Mouse (Mus musculus): ENCODE measurements around the gene Il15ra. TPM values are rescaled to one million over a fixed set of nuclear protein-coding genes. Genes with fewer than 3 reads are reported as not detected.
"Not testable (repeated sequence)": the region's sequence is repeated elsewhere in the genome, so short reads cannot be mapped to it uniquely, and the experiment has no call there.

Il15ra gene
- polyA plus RNA-seq, 1 experiment, result 0.09 TPM

DNA sequence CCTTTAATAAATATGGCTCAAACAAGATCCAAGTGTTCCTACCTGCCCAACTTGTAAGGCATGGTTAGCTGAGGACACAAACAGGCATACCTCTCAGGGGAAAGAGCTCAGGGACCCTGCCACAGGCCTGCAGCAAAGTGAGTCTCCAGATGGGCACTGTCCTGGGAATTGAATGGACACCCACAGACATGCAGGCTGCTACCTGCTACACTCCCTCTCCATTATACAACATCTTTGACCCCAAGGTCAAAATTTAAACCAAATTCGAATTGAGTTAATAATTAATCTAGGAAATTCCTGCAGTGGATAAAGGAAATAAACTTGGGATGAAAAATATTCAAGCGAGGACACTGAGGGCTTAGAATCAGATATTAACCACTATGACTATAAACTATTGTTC, 9.2 kb upstream of the Il15ra start:
- Histone ChIP-seq H3ac (ENCODE audit: control insufficient read depth, insufficient read length, low read depth) (no peak overlapping the region), H3K4me3 (ENCODE audit: insufficient read depth, poor library complexity, severe bottlenecking) (no peak overlapping the region), H3K36me3 (ENCODE audit: control insufficient read depth, insufficient read depth) (no peaks in the 10 kb centered on the region), H3K79me2 (ENCODE audit: control insufficient read depth, insufficient read depth) (no peaks in the 10 kb centered on the region), H3K27me3 (ENCODE audit: control insufficient read depth, insufficient read depth, insufficient read length) (no peaks in the 10 kb centered on the region), H3K79me3 (ENCODE audit: low read depth) (no peaks in the 10 kb centered on the region)
- TF ChIP-seq CEBPB (IDR thresholded peaks at IDR 0.05; ENCODE audit: low read depth), result no peak
- TF ChIP-seq USF1 (IDR thresholded peaks at IDR 0.05; ENCODE audit: low read depth), result no peak
- no peak for TF ChIP-seq MAX (IDR thresholded peaks at IDR 0.05)
- TF ChIP-seq MYOG (IDR thresholded peaks at IDR 0.05; ENCODE audit: control insufficient read depth, extremely low read depth, insufficient read length), result no peak

DNA sequence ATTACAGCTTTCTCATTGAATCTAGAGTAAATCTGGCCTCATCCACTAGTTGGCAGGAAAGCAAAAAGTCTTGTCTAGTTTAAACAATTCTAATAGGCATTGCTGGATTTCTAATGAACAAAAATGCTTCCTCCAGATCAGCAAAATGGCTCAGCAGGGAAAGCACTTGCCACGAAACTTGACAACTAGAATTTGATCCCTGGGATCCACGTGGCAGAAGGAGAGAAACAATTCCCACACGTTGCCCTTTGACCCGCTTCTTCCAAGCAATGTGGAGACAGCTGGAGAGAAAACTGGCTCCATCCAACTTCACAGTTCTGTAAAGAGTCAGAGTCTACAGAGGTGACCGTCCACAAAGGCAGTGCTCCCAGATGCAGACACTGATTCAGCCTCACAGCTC, 6.1 kb upstream of the Il15ra start:
- Histone ChIP-seq H3K79me2 (ENCODE audit: control insufficient read depth, insufficient read depth) (no peaks in the 10 kb centered on the region), H3K36me3 (ENCODE audit: control insufficient read depth, insufficient read depth) (no peaks in the 10 kb centered on the region)
- TF ChIP-seq MYOD1 (IDR thresholded peaks at IDR 0.05; ENCODE audit: control insufficient read depth, insufficient read length, low read depth) (no peak), MAX (IDR thresholded peaks at IDR 0.05) (no peak), CTCF (IDR thresholded peaks at IDR 0.05; ENCODE audit: control insufficient read depth, insufficient read depth, insufficient read length) (no peak), CEBPB (IDR thresholded peaks at IDR 0.05; ENCODE audit: low read depth) (no peak), MYOG (IDR thresholded peaks at IDR 0.05; ENCODE audit: control insufficient read depth, extremely low read depth, insufficient read length) (no peak), USF1 (IDR thresholded peaks at IDR 0.05; ENCODE audit: low read depth) (no peak), FOSL1 (IDR thresholded peaks at IDR 0.05; ENCODE audit: insufficient read depth, low read length, poor library complexity, severe bottlenecking) (no peak)

GRCm38 (mm10) chr2:11699905-11700304, 5.2 kb upstream of the Il15ra start:
- TF ChIP-seq USF1 (IDR thresholded peaks at IDR 0.05; ENCODE audit: low read depth) (no peak), CEBPB (IDR thresholded peaks at IDR 0.05; ENCODE audit: low read depth) (no peak), CTCF (IDR thresholded peaks at IDR 0.05; ENCODE audit: control insufficient read depth, insufficient read depth, insufficient read length) (no peak), MYOD1 (IDR thresholded peaks at IDR 0.05; ENCODE audit: control insufficient read depth, insufficient read length, low read depth) (no peak), FOSL1 (IDR thresholded peaks at IDR 0.05; ENCODE audit: insufficient read depth, low read length, poor library complexity, severe bottlenecking) (no peak), MAX (IDR thresholded peaks at IDR 0.05) (no peak), MYOG (IDR thresholded peaks at IDR 0.05; ENCODE audit: control insufficient read depth, extremely low read depth, insufficient read length) (no peak)
- Histone ChIP-seq H3ac (ENCODE audit: control insufficient read depth, insufficient read length, low read depth) (no peak overlapping the region), H3K27me3 (ENCODE audit: control insufficient read depth, insufficient read depth, insufficient read length) (peaks cover under 1% of the 10 kb centered on the region), H3K4me3 (ENCODE audit: insufficient read depth, poor library complexity, severe bottlenecking) (no peak overlapping the region), H3K79me3 (ENCODE audit: low read depth) (no peaks in the 10 kb centered on the region), H3K36me3 (ENCODE audit: control insufficient read depth, insufficient read depth) (no peaks in the 10 kb centered on the region), H3K79me2 (ENCODE audit: control insufficient read depth, insufficient read depth) (no peaks in the 10 kb centered on the region)

More for the DNA sequence above, 6.1 kb upstream of the Il15ra start:
- Histone ChIP-seq H3ac (ENCODE audit: control insufficient read depth, insufficient read length, low read depth) (no peak overlapping the region), H3K79me3 (ENCODE audit: low read depth) (no peaks in the 10 kb centered on the region), H3K4me3 (ENCODE audit: insufficient read depth, poor library complexity, severe bottlenecking) (no peak overlapping the region), H3K27me3 (ENCODE audit: control insufficient read depth, insufficient read depth, insufficient read length) (no peaks in the 10 kb centered on the region)

DNA sequence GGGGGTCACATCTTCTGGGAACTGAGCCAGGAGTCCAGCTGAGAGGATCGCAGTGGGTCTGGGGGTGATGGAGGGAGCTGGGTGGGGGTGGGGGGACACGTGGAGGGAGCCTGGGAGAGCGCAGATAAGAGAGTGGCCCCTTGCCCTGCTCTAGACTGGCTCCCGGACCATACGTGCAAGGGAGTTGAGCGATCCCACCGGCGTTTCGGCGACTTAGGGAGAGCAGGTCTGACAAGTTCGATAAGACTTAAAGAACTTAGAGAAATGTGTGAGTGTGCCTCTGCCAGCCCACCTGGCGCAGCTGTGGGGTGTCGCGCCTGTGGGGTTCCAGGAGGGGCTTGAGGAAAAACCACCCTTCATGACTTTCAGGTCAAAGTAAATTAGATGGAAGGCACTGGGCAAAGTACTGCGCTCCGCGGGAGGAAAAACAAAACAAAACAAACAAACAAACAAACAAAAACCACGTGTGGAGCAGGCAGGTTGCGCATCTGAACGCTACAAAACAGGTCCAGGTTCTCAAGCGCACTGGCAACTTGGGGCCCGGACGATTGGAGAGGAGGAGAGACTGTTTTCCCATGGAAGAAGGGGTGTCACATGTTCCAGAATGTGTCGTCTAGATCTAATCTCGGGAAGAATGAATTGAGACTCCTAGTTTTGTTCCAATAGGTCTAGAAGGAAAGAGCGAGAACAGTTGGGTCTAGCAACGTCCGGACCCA, 1.1 kb downstream of the Il15ra start:
- no peaks in the 10 kb centered on the region for H3K79me2 ChIP-seq (ENCODE audit: control insufficient read depth, insufficient read depth)
- peak; percentile 34 for TF ChIP-seq MAX (IDR thresholded peaks at IDR 0.05)
- no peak for TF ChIP-seq MYOD1 (IDR thresholded peaks at IDR 0.05; ENCODE audit: control insufficient read depth, insufficient read length, low read depth)
- H3K27me3 ChIP-seq (ENCODE audit: control insufficient read depth, insufficient read depth, insufficient read length), result peaks cover 4% of the 10 kb centered on the region

DNA sequence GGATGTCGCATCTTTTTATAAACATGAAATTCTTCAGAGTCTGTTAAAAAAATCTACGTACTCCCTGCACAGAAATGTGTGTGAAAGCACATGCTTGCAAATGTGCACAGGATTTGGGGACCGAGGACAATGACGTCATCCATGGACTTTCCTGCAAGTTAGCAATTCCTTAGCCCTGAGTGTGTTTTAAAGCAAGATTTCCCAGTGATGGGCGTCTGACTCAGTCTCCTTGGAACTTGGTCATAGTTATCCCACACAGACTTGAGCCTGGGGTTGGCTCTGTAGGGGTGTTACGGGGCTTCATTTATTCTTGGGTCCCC, 1.6 kb downstream of the Il15ra start:
- H3ac ChIP-seq (ENCODE audit: control insufficient read depth, insufficient read length, low read depth), result no peak overlapping the region
- H3K27me3 ChIP-seq (ENCODE audit: control insufficient read depth, insufficient read depth, insufficient read length), result peaks cover 4% of the 10 kb centered on the region
- no peaks in the 10 kb centered on the region for H3K79me2 ChIP-seq (ENCODE audit: control insufficient read depth, insufficient read depth)
- peak overlapping the region; percentile 14 for H3K4me3 ChIP-seq (ENCODE audit: insufficient read depth, poor library complexity, severe bottlenecking)
- no peaks in the 10 kb centered on the region for H3K36me3 ChIP-seq (ENCODE audit: control insufficient read depth, insufficient read depth)
- H3K79me3 ChIP-seq (ENCODE audit: low read depth), result no peaks in the 10 kb centered on the region
- TF ChIP-seq MAX (IDR thresholded peaks at IDR 0.05), result no peak
- TF ChIP-seq CEBPB (IDR thresholded peaks at IDR 0.05; ENCODE audit: low read depth), result no peak
- no peak for TF ChIP-seq USF1 (IDR thresholded peaks at IDR 0.05; ENCODE audit: low read depth)
- TF ChIP-seq MYOD1 (IDR thresholded peaks at IDR 0.05; ENCODE audit: control insufficient read depth, insufficient read length, low read depth), result no peak
- TF ChIP-seq CTCF (IDR thresholded peaks at IDR 0.05; ENCODE audit: control insufficient read depth, insufficient read depth, insufficient read length), result no peak
- TF ChIP-seq FOSL1 (IDR thresholded peaks at IDR 0.05; ENCODE audit: insufficient read depth, low read length, poor library complexity, severe bottlenecking), result no peak
- TF ChIP-seq MYOG (IDR thresholded peaks at IDR 0.05; ENCODE audit: control insufficient read depth, extremely low read depth, insufficient read length), result no peak

More for the DNA sequence above, 1.1 kb downstream of the Il15ra start:
- H3K79me3 ChIP-seq (ENCODE audit: low read depth), result no peaks in the 10 kb centered on the region
- no peaks in the 10 kb centered on the region for H3K36me3 ChIP-seq (ENCODE audit: control insufficient read depth, insufficient read depth)
- H3ac ChIP-seq (ENCODE audit: control insufficient read depth, insufficient read length, low read depth), result peak overlapping the region; percentile 62
- peak overlapping the region; percentile 46 for H3K4me3 ChIP-seq (ENCODE audit: insufficient read depth, poor library complexity, severe bottlenecking)

DNA sequence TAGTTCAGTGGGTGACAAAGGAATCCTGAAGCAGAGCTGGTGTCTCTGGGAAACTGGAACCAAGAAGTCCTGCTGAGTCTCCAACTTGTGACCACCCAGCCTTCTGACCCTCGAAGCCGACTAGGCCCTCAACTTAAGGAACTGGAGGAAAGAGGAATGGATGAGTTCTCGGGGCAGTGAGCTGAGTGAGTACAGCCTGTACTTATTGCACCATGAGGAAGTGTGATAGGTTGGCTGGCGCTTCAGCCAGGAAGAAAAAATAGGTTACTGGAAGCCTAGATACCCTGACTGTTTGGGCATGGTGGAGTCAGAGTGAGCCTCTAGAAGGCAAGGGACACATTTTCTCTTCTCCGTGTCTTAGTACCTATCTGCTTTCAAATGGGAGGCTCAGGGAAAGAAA, 3.4 kb downstream of the Il15ra start:
- no peak for TF ChIP-seq CTCF (IDR thresholded peaks at IDR 0.05; ENCODE audit: control insufficient read depth, insufficient read depth, insufficient read length)
- no peak for TF ChIP-seq MYOG (IDR thresholded peaks at IDR 0.05; ENCODE audit: control insufficient read depth, extremely low read depth, insufficient read length)
- no peak for TF ChIP-seq USF1 (IDR thresholded peaks at IDR 0.05; ENCODE audit: low read depth)
- TF ChIP-seq MAX (IDR thresholded peaks at IDR 0.05), result no peak
- no peak for TF ChIP-seq FOSL1 (IDR thresholded peaks at IDR 0.05; ENCODE audit: insufficient read depth, low read length, poor library complexity, severe bottlenecking)
- no peak for TF ChIP-seq CEBPB (IDR thresholded peaks at IDR 0.05; ENCODE audit: low read depth)
- TF ChIP-seq MYOD1 (IDR thresholded peaks at IDR 0.05; ENCODE audit: control insufficient read depth, insufficient read length, low read depth), result no peak
- Histone ChIP-seq H3ac (ENCODE audit: control insufficient read depth, insufficient read length, low read depth) (no peak overlapping the region), H3K79me3 (ENCODE audit: low read depth) (no peaks in the 10 kb centered on the region), H3K27me3 (ENCODE audit: control insufficient read depth, insufficient read depth, insufficient read length) (peaks cover 4% of the 10 kb centered on the region), H3K4me3 (ENCODE audit: insufficient read depth, poor library complexity, severe bottlenecking) (no peak overlapping the region), H3K36me3 (ENCODE audit: control insufficient read depth, insufficient read depth) (no peaks in the 10 kb centered on the region), H3K79me2 (ENCODE audit: control insufficient read depth, insufficient read depth) (no peaks in the 10 kb centered on the region)

- not testable (repeated sequence) for H3K36me3 ChIP-seq (ENCODE audit: control insufficient read depth, insufficient read depth); H3K79me3 ChIP-seq (ENCODE audit: low read depth); H3K4me3 ChIP-seq (ENCODE audit: insufficient read depth, poor library complexity, severe bottlenecking); H3K79me2 ChIP-seq (ENCODE audit: control insufficient read depth, insufficient read depth); H3ac ChIP-seq (ENCODE audit: control insufficient read depth, insufficient read length, low read depth); H3K27me3 ChIP-seq (ENCODE audit: control insufficient read depth, insufficient read depth, insufficient read length)
Measured at GRCm38 (mm10) chr2:11710101-11710500, 5.0 kb downstream of the Il15ra start.
